ENCODE assay signal across 23 mouse cellular contexts in genomic region chr12:106102003-106102402, GRCm38 (mm10).
DNase-seq lines count a peak whose midpoint lies in the region; ATAC-seq and TF ChIP-seq lines count a peak whose summit lies in the region.
"Had no signal": no experiment of that assay in that cellular context is flagged by ENCODE, and none has a peak within 500 bp of the region (broad histone marks: within the 10 kb centered on the region; RNA-seq: fewer than 3 reads in every experiment).

No protein-coding gene starts in this region.

- no peak for ATAC-seq in liver, embryonic 14.5 days (ENCODE audit: insufficient read depth)
- no peak for ATAC-seq in erythroid progenitor cell, adult 5-6 weeks (replicated peaks; ENCODE audit: low FRiP score, poor library complexity, severe bottlenecking)

- no peak overlapping the region for H3K9ac ChIP-seq in heart, adult 2 months (ENCODE audit: low read depth, low read length)
- H3K9ac ChIP-seq in liver, embryonic 14.5 days (replicated peaks) = no peak overlapping the region
- no peak overlapping the region for H3K9ac ChIP-seq in ES-Bruce4 (ENCODE audit: low read depth, poor library complexity, severe bottlenecking)
- H3K9ac ChIP-seq: heart, embryonic 13.5 days; neural tube, embryonic 12.5 days had no signal

- TF ChIP-seq POLR2A in heart, adult 2 months (IDR thresholded peaks at IDR 0.05; ENCODE audit: insufficient read depth, low read depth, low read length) = no peak
- TF ChIP-seq POLR2A in ES-Bruce4 (IDR thresholded peaks at IDR 0.05; ENCODE audit: insufficient read depth, low read length) = no peak

- no peak overlapping the region for H3K4me3 ChIP-seq in heart, adult 2 months
- no peak overlapping the region for H3K4me3 ChIP-seq in liver, embryonic 14.5 days (ENCODE audit: insufficient read depth in 1 of 2, low read depth in 2 of 2, low read length in 2 of 2)
- H3K4me3 ChIP-seq in ES-Bruce4 (ENCODE audit: low read depth, low read length) = no peak overlapping the region
- H3K4me3 ChIP-seq: embryonic facial prominence, embryonic 10.5 days; heart, embryonic 13.5 days; neural tube, embryonic 12.5 days had no signal

- no peaks in the 10 kb centered on the region for H3K4me1 ChIP-seq in heart, adult 2 months (ENCODE audit: control insufficient read depth, insufficient read depth, low read length)
- no peaks in the 10 kb centered on the region for H3K4me1 ChIP-seq in liver, embryonic 14.5 days (replicated peaks; ENCODE audit: control insufficient read depth in 2 of 2, insufficient read depth in 2 of 2, low read length in 1 of 2)
- H3K4me1 ChIP-seq in ES-Bruce4 (ENCODE audit: control insufficient read depth, insufficient read depth, low read length) = peaks cover 1% of the 10 kb centered on the region
- H3K4me1 ChIP-seq: heart, embryonic 13.5 days had no signal

- no peaks in the 10 kb centered on the region for H3K27me3 ChIP-seq in heart, adult 2 months (ENCODE audit: control insufficient read depth, insufficient read depth, low read length)
- no peaks in the 10 kb centered on the region for H3K27me3 ChIP-seq in liver, embryonic 14.5 days (ENCODE audit: control insufficient read depth, insufficient read depth, low read length)
- no peaks in the 10 kb centered on the region for H3K27me3 ChIP-seq in ES-Bruce4 (ENCODE audit: control insufficient read depth, insufficient read depth, low read length, poor library complexity, severe bottlenecking)
- H3K27me3 ChIP-seq: neural tube, embryonic 12.5 days had no signal

- H3K9me3 ChIP-seq in liver, embryonic 14.5 days (ENCODE audit: control insufficient read depth, low read length) = no peaks in the 10 kb centered on the region
- no peaks in the 10 kb centered on the region for H3K9me3 ChIP-seq in ES-Bruce4 (replicated peaks; ENCODE audit: control insufficient read depth, insufficient read depth, low read length, poor library complexity, severe bottlenecking)
- H3K9me3 ChIP-seq: heart, embryonic 13.5 days; neural tube, embryonic 12.5 days had no signal

- H3K36me3 ChIP-seq in heart, adult 2 months (ENCODE audit: control insufficient read depth, insufficient read depth, low read length) = no peaks in the 10 kb centered on the region
- H3K36me3 ChIP-seq in liver, embryonic 14.5 days (replicated peaks; ENCODE audit: control insufficient read depth, insufficient read depth, low read depth) = no peaks in the 10 kb centered on the region
- H3K36me3 ChIP-seq in ES-Bruce4 (ENCODE audit: control insufficient read depth, insufficient read depth, low read length, poor library complexity, severe bottlenecking) = no peaks in the 10 kb centered on the region
- H3K36me3 ChIP-seq: embryonic facial prominence, embryonic 10.5 days; heart, embryonic 13.5 days; neural tube, embryonic 12.5 days had no signal

- H3K79me2 ChIP-seq in heart, adult 2 months (replicated peaks; ENCODE audit: control insufficient read depth, insufficient read depth, low read length) = no peaks in the 10 kb centered on the region

- intact Hi-C loops in heart, adult 2 months (cut with DNase I) = no loop called here

- no peak for TF ChIP-seq EP300 in heart, adult 2 months (IDR thresholded peaks at IDR 0.05; ENCODE audit: insufficient read depth, low read depth, low read length)
- TF ChIP-seq EP300 in liver, embryonic 14.5 days (IDR thresholded peaks at IDR 0.05; ENCODE audit: low read depth) = no peak
- TF ChIP-seq EP300 in ES-Bruce4 (IDR thresholded peaks at IDR 0.05; ENCODE audit: insufficient read depth, low read depth, low read length) = no peak

- DNase-seq in heart, adult 2 months = no peak
- no peak for DNase-seq in heart, adult 9 months (ENCODE audit: low spot score in 2 of 2)
- DNase-seq in liver, embryonic 14.5 days (ENCODE audit: low read depth in 3 of 3, low spot score in 3 of 3) = no peak
- DNase-seq in liver (no peak), R1 (ENCODE audit: low read depth, low spot score) (peak; percentile 65)
- no peak for DNase-seq in thymus, adult 18-20 months
- DNase-seq: adrenal gland, postnatal 36 days; cerebellum, adult 11 months; cerebellum, adult 9-11 months; gastrocnemius, postnatal 10 days; heart, adult 11 months; heart, postnatal 14 days; kidney, adult 8-10 months; kidney, postnatal 14 days; lung, postnatal 10 days; retina, postnatal 1 day; thymus, postnatal 36 days had no signal

- TF ChIP-seq CTCF in heart, adult 2 months (IDR thresholded peaks at IDR 0.05) = peak; percentile 14; the same call in 1 of the 2 replicates
- peak; percentile 30 for TF ChIP-seq CTCF in liver, embryonic 14.5 days (IDR thresholded peaks at IDR 0.05; ENCODE audit: low read depth)
- TF ChIP-seq CTCF in ES-Bruce4 (IDR thresholded peaks at IDR 0.05; ENCODE audit: low read depth, low read length) = peak; percentile 2

- no peak overlapping the region for H3K27ac ChIP-seq in heart, adult 2 months
- no peak overlapping the region for H3K27ac ChIP-seq in liver, embryonic 14.5 days
- H3K27ac ChIP-seq in ES-Bruce4 (ENCODE audit: insufficient read depth, low read length) = no peak overlapping the region
- H3K27ac ChIP-seq: embryonic facial prominence, embryonic 10.5 days; heart, embryonic 13.5 days; neural tube, embryonic 12.5 days had no signal

- no peak overlapping the region for H3K4me2 ChIP-seq in liver, embryonic 14.5 days (ENCODE audit: low read depth)
- H3K4me2 ChIP-seq: heart, embryonic 13.5 days; midbrain, embryonic 11.5 days; neural tube, embryonic 12.5 days had no signal

- 93% methylated on average over 6 of the region's 6 CpGs for WGBS in heart, adult 2 months
- WGBS in liver, embryonic 14.5 days (ENCODE audit: insufficient replicate concordance) = 77% methylated on average over 6 of the region's 6 CpGs
